Mouse (Mus musculus): Measurements from ENCODE around the gene Lrrfip1. TPM values are rescaled to one million over a fixed set of nuclear protein-coding genes. Genes with fewer than 3 reads are reported as not detected.

Gene Lrrfip1
- polyA plus RNA-seq, 1 experiment: 98.7 TPM

- Histone ChIP-seq H3K27ac (ENCODE audit: insufficient read depth, low read depth, low read length) (no peak within 1 kb of the TSS), H3K4me3 (ENCODE audit: insufficient read depth, low read length) (no peak within 1 kb of the TSS), H3K4me1 (ENCODE audit: control insufficient read depth, insufficient read depth, low read length) (peaks cover 10% of the 10 kb centered on the region)
- TF ChIP-seq CTCF (IDR thresholded peaks at IDR 0.05; ENCODE audit: low read depth, low read length) (no peak), POLR2A (IDR thresholded peaks at IDR 0.05; ENCODE audit: borderline replicate concordance, low read depth, low read length) (no peak)
Measured at GRCm38 (mm10) chr1:90969347-90969784, 29.2 kb upstream of the Lrrfip1 start, which contains the start of gene Rab17. Gene Rab17, minus strand, starts transcription at chr1:90969661.

GRCm38 (mm10) chr1:90969881-90970390 is 28.6 kb upstream of the Lrrfip1 start:
- peaks cover 15% of the 10 kb centered on the region for H3K4me1 ChIP-seq (ENCODE audit: control insufficient read depth, insufficient read depth, low read length)
- H3K27ac ChIP-seq (ENCODE audit: insufficient read depth, low read depth, low read length): no peak overlapping the region
- no peak overlapping the region for H3K4me3 ChIP-seq (ENCODE audit: insufficient read depth, low read length)
- no peak for TF ChIP-seq POLR2A (IDR thresholded peaks at IDR 0.05; ENCODE audit: borderline replicate concordance, low read depth, low read length)
- no peak for TF ChIP-seq CTCF (IDR thresholded peaks at IDR 0.05; ENCODE audit: low read depth, low read length)

DNA sequence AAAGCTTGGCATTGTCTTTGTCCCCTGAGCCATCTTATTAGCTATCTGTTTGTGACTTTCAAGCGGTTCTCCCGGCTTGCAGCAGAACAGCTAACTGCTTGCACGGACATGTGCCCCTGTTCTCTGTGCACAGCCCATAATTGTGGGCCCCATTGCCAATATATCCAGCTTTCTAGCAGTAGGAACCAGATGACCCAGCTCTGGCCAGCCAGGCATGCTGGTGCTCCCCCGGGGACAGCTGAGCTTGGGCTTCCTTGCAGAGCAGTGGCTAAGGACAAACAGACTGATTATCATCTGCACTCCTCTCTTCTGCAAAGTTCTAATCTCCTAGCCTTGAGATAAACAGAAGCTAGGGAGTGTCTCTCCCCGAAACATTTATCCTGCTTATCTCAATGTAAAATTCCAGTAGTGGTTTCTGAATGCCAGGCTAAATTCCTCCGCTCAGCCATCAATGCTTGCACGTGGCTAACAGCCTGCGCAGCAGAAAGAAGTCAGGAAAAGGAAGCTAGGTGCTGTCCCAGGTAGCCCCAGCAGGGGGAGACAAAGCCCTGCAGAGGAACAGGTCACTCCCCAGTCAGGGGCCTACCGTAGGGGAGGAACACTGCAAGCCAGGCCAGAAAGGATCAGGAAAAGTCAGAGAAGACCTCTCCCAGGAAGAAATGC is 25.5 kb upstream of the Lrrfip1 start:
- Histone ChIP-seq H3K4me1 (ENCODE audit: control insufficient read depth, insufficient read depth, low read length) (peaks cover 27% of the 10 kb centered on the region), H3K27ac (ENCODE audit: insufficient read depth, low read depth, low read length) (no peak overlapping the region), H3K4me3 (ENCODE audit: insufficient read depth, low read length) (no peak overlapping the region)
- TF ChIP-seq CTCF (IDR thresholded peaks at IDR 0.05; ENCODE audit: low read depth, low read length) (peak; percentile 97), POLR2A (IDR thresholded peaks at IDR 0.05; ENCODE audit: borderline replicate concordance, low read depth, low read length) (no peak)

- Histone ChIP-seq H3K4me3 (ENCODE audit: insufficient read depth, low read length) (no peak overlapping the region), H3K4me1 (ENCODE audit: control insufficient read depth, insufficient read depth, low read length) (peaks cover 27% of the 10 kb centered on the region), H3K27ac (ENCODE audit: insufficient read depth, low read depth, low read length) (no peak overlapping the region)
- no peak for TF ChIP-seq POLR2A (IDR thresholded peaks at IDR 0.05; ENCODE audit: borderline replicate concordance, low read depth, low read length)
- no peak; the same call in none of the 2 replicates for TF ChIP-seq CTCF (IDR thresholded peaks at IDR 0.05; ENCODE audit: low read depth, low read length)
Measured at GRCm38 (mm10) chr1:90973574-90973911, 25.0 kb upstream of the Lrrfip1 start.

- TF ChIP-seq CTCF (IDR thresholded peaks at IDR 0.05; ENCODE audit: low read depth, low read length): no peak
- no peak for TF ChIP-seq POLR2A (IDR thresholded peaks at IDR 0.05; ENCODE audit: borderline replicate concordance, low read depth, low read length)
- Histone ChIP-seq H3K27ac (ENCODE audit: insufficient read depth, low read depth, low read length) (peak overlapping the region; percentile 70), H3K4me1 (ENCODE audit: control insufficient read depth, insufficient read depth, low read length) (peaks cover 27% of the 10 kb centered on the region), H3K4me3 (ENCODE audit: insufficient read depth, low read length) (no peak overlapping the region)
Measured at GRCm38 (mm10) chr1:90974906-90975649, 23.5 kb upstream of the Lrrfip1 start.

GRCm38 (mm10) chr1:90975960-90976359 is 22.6 kb upstream of the Lrrfip1 start:
- no peak overlapping the region for H3K27ac ChIP-seq (ENCODE audit: insufficient read depth, low read depth, low read length)
- peaks cover 27% of the 10 kb centered on the region for H3K4me1 ChIP-seq (ENCODE audit: control insufficient read depth, insufficient read depth, low read length)
- no peak overlapping the region for H3K4me3 ChIP-seq (ENCODE audit: insufficient read depth, low read length)
- TF ChIP-seq POLR2A (IDR thresholded peaks at IDR 0.05; ENCODE audit: borderline replicate concordance, low read depth, low read length): no peak
- TF ChIP-seq CTCF (IDR thresholded peaks at IDR 0.05; ENCODE audit: low read depth, low read length): no peak

GRCm38 (mm10) chr1:90980638-90981330 is 17.8 kb upstream of the Lrrfip1 start:
- Histone ChIP-seq H3K27ac (ENCODE audit: insufficient read depth, low read depth, low read length) (no peak overlapping the region), H3K4me3 (ENCODE audit: insufficient read depth, low read length) (no peak overlapping the region), H3K4me1 (ENCODE audit: control insufficient read depth, insufficient read depth, low read length) (peaks cover 5% of the 10 kb centered on the region)
- no peak for TF ChIP-seq POLR2A (IDR thresholded peaks at IDR 0.05; ENCODE audit: borderline replicate concordance, low read depth, low read length)
- TF ChIP-seq CTCF (IDR thresholded peaks at IDR 0.05; ENCODE audit: low read depth, low read length): no peak

- Histone ChIP-seq H3K4me3 (ENCODE audit: insufficient read depth, low read length) (no peak overlapping the region), H3K4me1 (ENCODE audit: control insufficient read depth, insufficient read depth, low read length) (no peaks in the 10 kb centered on the region), H3K27ac (ENCODE audit: insufficient read depth, low read depth, low read length) (no peak overlapping the region)
- TF ChIP-seq POLR2A (IDR thresholded peaks at IDR 0.05; ENCODE audit: borderline replicate concordance, low read depth, low read length) (no peak), CTCF (IDR thresholded peaks at IDR 0.05; ENCODE audit: low read depth, low read length) (no peak)
Measured at GRCm38 (mm10) chr1:90981346-90981745, 17.2 kb upstream of the Lrrfip1 start.

DNA sequence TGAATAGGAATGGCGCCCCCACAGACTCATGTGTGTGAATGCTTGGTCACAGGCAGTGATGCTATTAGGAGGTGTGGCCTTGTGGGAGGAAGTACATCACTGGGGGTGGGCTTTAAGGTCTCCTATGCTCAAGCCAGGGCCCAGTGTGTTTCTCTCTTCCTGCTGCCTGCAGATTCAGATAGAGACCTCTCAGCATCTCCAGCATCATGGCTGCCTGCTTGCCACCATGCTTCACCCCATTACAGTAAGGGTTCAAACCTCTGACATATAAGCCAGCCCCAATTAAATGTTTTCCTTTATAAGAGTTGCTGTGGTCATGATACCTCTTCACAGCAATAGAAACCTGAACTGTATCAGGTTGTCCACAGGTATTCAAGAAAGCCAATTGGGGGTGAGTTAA is 2.6 kb upstream of the Lrrfip1 start:
- TF ChIP-seq POLR2A (IDR thresholded peaks at IDR 0.05; ENCODE audit: borderline replicate concordance, low read depth, low read length) (no peak), CTCF (IDR thresholded peaks at IDR 0.05; ENCODE audit: low read depth, low read length) (no peak)
- H3K4me3 ChIP-seq (ENCODE audit: insufficient read depth, low read length): no peak overlapping the region
- H3K27ac ChIP-seq (ENCODE audit: insufficient read depth, low read depth, low read length): no peak overlapping the region
- peaks cover 12% of the 10 kb centered on the region for H3K4me1 ChIP-seq (ENCODE audit: control insufficient read depth, insufficient read depth, low read length)

All from bone marrow macrophage, adult 2 months (primary cell).